In the genomic region with DNA sequence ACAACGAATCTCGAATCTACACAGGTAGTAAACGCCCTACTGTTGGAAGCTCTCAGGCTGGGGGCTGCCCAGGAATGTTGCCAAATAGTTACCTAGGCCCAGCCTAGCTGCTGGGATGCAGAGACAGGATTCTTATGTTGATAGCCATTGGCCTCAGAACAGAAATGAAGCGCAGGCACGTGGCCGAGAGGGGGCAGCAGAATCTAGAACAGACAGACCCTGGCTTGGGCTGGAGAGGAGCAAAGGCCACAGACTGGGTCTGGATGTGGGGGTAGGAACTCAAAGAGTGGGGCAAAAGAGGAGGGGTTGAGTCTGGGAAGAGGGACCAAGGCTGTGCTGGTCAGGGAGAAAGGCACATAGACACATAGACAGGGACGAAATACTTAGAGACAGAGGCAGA, we compare ENCODE assay signal across 10 mouse cellular contexts. TPM values are rescaled to one million over a fixed set of nuclear protein-coding genes. Genes with fewer than 3 reads are reported as not detected.
DNase-seq lines count a peak whose midpoint lies in the region; ATAC-seq lines count a peak whose summit lies in the region.
"Had no signal": no experiment of that assay in that cellular context is flagged by ENCODE, and none has a peak within 500 bp of the region (broad histone marks: within the 10 kb centered on the region; RNA-seq: fewer than 3 reads in every experiment).

No protein-coding gene starts in this region.

- ATAC-seq in midbrain, embryonic 14.5 days (ENCODE audit: low FRiP score, low TSS enrichment): peak; percentile 25; the same call in 1 of the 2 replicates

- H3K9me3 ChIP-seq in heart, embryonic 10.5 days: no peaks in the 10 kb centered on the region
- H3K9me3 ChIP-seq in hindbrain, embryonic 10.5 days: no peaks in the 10 kb centered on the region
- no peaks in the 10 kb centered on the region for H3K9me3 ChIP-seq in midbrain, embryonic 14.5 days (ENCODE audit: control insufficient read depth, low read length)
- H3K9me3 ChIP-seq: megakaryocyte, embryonic 14.5 days had no signal

- no peak overlapping the region for H3K9ac ChIP-seq in midbrain, embryonic 14.5 days (replicated peaks; ENCODE audit: low read length)

- peaks cover 21% of the 10 kb centered on the region for H3K4me1 ChIP-seq in heart, embryonic 10.5 days
- peaks cover 48% of the 10 kb centered on the region for H3K4me1 ChIP-seq in hindbrain, embryonic 10.5 days (replicated peaks)
- peaks cover 6% of the 10 kb centered on the region; the same call in 1 of the 2 replicates for H3K4me1 ChIP-seq in midbrain, embryonic 14.5 days (ENCODE audit: control insufficient read depth, insufficient read depth, low read length)

- peaks cover 48% of the 10 kb centered on the region for H3K27me3 ChIP-seq in heart, embryonic 10.5 days (ENCODE audit: insufficient read depth, poor library complexity, severe bottlenecking)
- H3K27me3 ChIP-seq in hindbrain, embryonic 10.5 days (ENCODE audit: insufficient read depth, poor library complexity, severe bottlenecking): peaks cover 9% of the 10 kb centered on the region; the same call in 1 of the 2 replicates
- no peaks in the 10 kb centered on the region for H3K27me3 ChIP-seq in midbrain, embryonic 14.5 days (ENCODE audit: control insufficient read depth, insufficient read depth, low read length)

- no peak overlapping the region for H3K4me3 ChIP-seq in heart, embryonic 10.5 days
- H3K4me3 ChIP-seq in hindbrain, embryonic 10.5 days: no peak overlapping the region
- H3K4me3 ChIP-seq in midbrain, embryonic 14.5 days (replicated peaks; ENCODE audit: low read depth, low read length): no peak overlapping the region
- H3K4me3 ChIP-seq: megakaryocyte, embryonic 14.5 days had no signal

- no peaks in the 10 kb centered on the region for H3K36me3 ChIP-seq in heart, embryonic 10.5 days
- peaks cover 43% of the 10 kb centered on the region for H3K36me3 ChIP-seq in hindbrain, embryonic 10.5 days
- peaks cover 23% of the 10 kb centered on the region for H3K36me3 ChIP-seq in midbrain, embryonic 14.5 days (ENCODE audit: control insufficient read depth, insufficient read depth, low read length)

- WGBS in heart, embryonic 10.5 days: 16% methylated on average over 7 of the region's 7 CpGs
- WGBS in hindbrain, embryonic 10.5 days: 13% methylated on average over 7 of the region's 7 CpGs
- WGBS in midbrain, embryonic 14.5 days: 10% methylated on average over 7 of the region's 7 CpGs

- H3K4me2 ChIP-seq in midbrain, embryonic 14.5 days (ENCODE audit: low read length): no peak overlapping the region

- peak; percentile 39 to 75 for DNase-seq in heart, adult 18-20 months
- DNase-seq in heart, embryonic 10.5 days (ENCODE audit: low spot score): no peak
- DNase-seq in adrenal gland, adult 18-20 months (ENCODE audit: low spot score in 2 of 2): peak; percentile 62 to 69
- DNase-seq in embryo, embryonic 11 days: peak; percentile 82
- peak; percentile 81 for DNase-seq in hindbrain, embryonic 10.5 days (ENCODE audit: low spot score)
- peak; percentile 35 to 38 for DNase-seq in left cerebral cortex, postnatal 25 days (ENCODE audit: low spot score in 2 of 2)
- peak; percentile 81 for DNase-seq in midbrain, embryonic 14.5 days
- peak; percentile 18 to 20 for DNase-seq in thymus, postnatal 36 days

- no peak overlapping the region for H3K27ac ChIP-seq in heart, embryonic 10.5 days
- H3K27ac ChIP-seq in hindbrain, embryonic 10.5 days: peak overlapping the region; percentile 64
- no peak overlapping the region; the same call in 1 of the 2 replicates for H3K27ac ChIP-seq in midbrain, embryonic 14.5 days (replicated peaks; ENCODE audit: low read depth, low read length)

- intact Hi-C loops in left cerebral cortex, postnatal 25 days (cut with DNase I): loop anchor here (5.0 kb wide), 1 partner anchor 102 kb away; no protein-coding TSS in a partner anchor

RNA-seq across cellular contexts. Expression of gene Enho, which starts 14.1 kb away (rescaled TPM):
- total RNA-seq in heart, adult 18-20 months (2021): 10 to 100 TPM in 1 of 2 experiments, 1 to 10 TPM in 1; 9.7 to 11.0 TPM
- polyA plus RNA-seq in heart, embryonic 10.5 days (2016; fragmentation: Nextera tagmentation; extraction: Ambion mirVana): 5.3 and 8.9 TPM in 2 replicates
- total RNA-seq in adrenal gland, adult 18-20 months (2021): 1 to 10 TPM; 2.3 to 4.1 TPM
- polyA plus RNA-seq in hindbrain, embryonic 10.5 days (2016; fragmentation: Nextera tagmentation; extraction: Ambion mirVana): 27.3 and 50.9 TPM in 2 replicates
- 10 to 100 TPM; 54.4 to 63.0 TPM for total RNA-seq in left cerebral cortex, postnatal 25 days (2021)
- polyA plus RNA-seq in midbrain, embryonic 14.5 days (2014; fragmentation: Nextera tagmentation; extraction: Ambion mirVana): 121 and 154 TPM in 2 replicates

RNA-seq across cellular contexts. Expression of gene Cntfr, which starts 42.7 kb away (rescaled TPM):
- 1 to 10 TPM; 3.3 to 4.4 TPM for total RNA-seq in heart, adult 18-20 months (2021)
- 2.6 and 8.9 TPM in 2 replicates for polyA plus RNA-seq in heart, embryonic 10.5 days (2016; fragmentation: Nextera tagmentation; extraction: Ambion mirVana)
- 10 to 100 TPM; 36.2 to 36.6 TPM for total RNA-seq in adrenal gland, adult 18-20 months (2021)
- 29.7 and 51.6 TPM in 2 replicates for polyA plus RNA-seq in hindbrain, embryonic 10.5 days (2016; fragmentation: Nextera tagmentation; extraction: Ambion mirVana)
- 100 to 1,000 TPM in 1 of 2 experiments, 10 to 100 TPM in 1; 98.9 to 109 TPM for total RNA-seq in left cerebral cortex, postnatal 25 days (2021)
- polyA plus RNA-seq in midbrain, embryonic 14.5 days (2014; fragmentation: Nextera tagmentation; extraction: Ambion mirVana): 23.9 and 46.8 TPM in 2 replicates
- total RNA-seq: MEL had no signal

RNA-seq across cellular contexts. Expression of gene Il11ra1, which starts 45.6 kb away (rescaled TPM):
- 100 to 1,000 TPM; 105 TPM for total RNA-seq in heart, adult 18-20 months (2021)
- 144 and 147 TPM in 2 replicates for polyA plus RNA-seq in heart, embryonic 10.5 days (2016; fragmentation: Nextera tagmentation; extraction: Ambion mirVana)
- 10 to 100 TPM; 83.8 to 95.0 TPM for total RNA-seq in adrenal gland, adult 18-20 months (2021)
- 84.3 and 91.4 TPM in 2 replicates for polyA plus RNA-seq in hindbrain, embryonic 10.5 days (2016; fragmentation: Nextera tagmentation; extraction: Ambion mirVana)
- 10 to 100 TPM; 35.8 to 43.8 TPM for total RNA-seq in left cerebral cortex, postnatal 25 days (2021)
- 28.1 and 32.1 TPM in 2 replicates for polyA plus RNA-seq in midbrain, embryonic 14.5 days (2014; fragmentation: Nextera tagmentation; extraction: Ambion mirVana)

RNA-seq across cellular contexts. Expression of gene Rpp25l, which starts 59.1 kb away (rescaled TPM):
- total RNA-seq in heart, adult 18-20 months (2021): 10 to 100 TPM; 35.0 to 37.3 TPM
- polyA plus RNA-seq in heart, embryonic 10.5 days (2016; fragmentation: Nextera tagmentation; extraction: Ambion mirVana): 54.5 and 71.3 TPM in 2 replicates
- 10 to 100 TPM; 34.3 to 37.0 TPM for total RNA-seq in adrenal gland, adult 18-20 months (2021)
- 89.7 and 96.6 TPM in 2 replicates for polyA plus RNA-seq in hindbrain, embryonic 10.5 days (2016; fragmentation: Nextera tagmentation; extraction: Ambion mirVana)
- 10 to 100 TPM; 26.8 to 31.3 TPM for total RNA-seq in left cerebral cortex, postnatal 25 days (2021)
- 62.2 and 64.1 TPM in 2 replicates for polyA plus RNA-seq in midbrain, embryonic 14.5 days (2014; fragmentation: Nextera tagmentation; extraction: Ambion mirVana)

Comparison
In these comparisons a context has a peak if more than half of its experiments do, and no peak if none do; other contexts are left out.
1. RNA of gene Enho, which starts 14.1 kb away (total RNA-seq): 54.4 to 63.0 TPM in left cerebral cortex, postnatal 25 days; 9.7 to 11.0 TPM in heart, adult 18-20 months and 2.3 to 4.1 TPM in adrenal gland, adult 18-20 months; every median in the first group is over 4 times any median in the second.
2. RNA of gene Cntfr, which starts 42.7 kb away (total RNA-seq): 98.9 to 109 TPM in left cerebral cortex, postnatal 25 days and 36.2 to 36.6 TPM in adrenal gland, adult 18-20 months; 3.3 to 4.4 TPM in heart, adult 18-20 months; every median in the first group is over 4 times any median in the second.